Mouse (Mus musculus) A20 (cell line): ENCODE results near the gene Asmt.

Source experiments
- DNase-seq: peaks from one replicate; pipeline ENCODE4 v3.0.0-alpha.2; 2011; ENCODE audit warnings: low read depth, low spot score

Gene Asmt

DNA sequence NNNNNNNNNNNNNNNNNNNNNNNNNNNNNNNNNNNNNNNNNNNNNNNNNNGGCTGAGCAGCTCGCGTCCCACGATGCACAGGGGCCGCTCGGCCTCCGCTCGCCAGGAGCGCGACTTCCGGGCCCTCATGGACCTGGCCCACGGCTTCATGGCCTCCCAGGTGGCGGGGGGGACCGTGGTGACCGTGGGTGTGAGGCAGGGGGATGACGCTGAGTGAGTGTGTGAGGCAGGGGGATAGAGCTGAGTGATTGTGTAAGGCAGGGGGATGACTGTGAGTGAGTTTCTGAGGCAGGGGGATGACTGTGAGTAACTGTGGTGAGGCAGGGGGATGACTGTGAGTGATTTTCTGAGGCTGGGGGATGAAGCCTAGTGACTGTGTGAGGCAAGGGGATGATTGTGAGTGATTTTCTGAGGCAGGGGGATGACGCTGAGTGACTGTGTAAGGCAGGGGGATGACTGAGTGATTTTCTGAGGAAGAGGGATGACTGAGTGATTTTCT lies at the start of gene Asmt:
TSS of gene Asmt (plus strand) at position 51 of the 499 bp plus-strand sequence.
- DNase-seq: peak; percentile 41

DNA sequence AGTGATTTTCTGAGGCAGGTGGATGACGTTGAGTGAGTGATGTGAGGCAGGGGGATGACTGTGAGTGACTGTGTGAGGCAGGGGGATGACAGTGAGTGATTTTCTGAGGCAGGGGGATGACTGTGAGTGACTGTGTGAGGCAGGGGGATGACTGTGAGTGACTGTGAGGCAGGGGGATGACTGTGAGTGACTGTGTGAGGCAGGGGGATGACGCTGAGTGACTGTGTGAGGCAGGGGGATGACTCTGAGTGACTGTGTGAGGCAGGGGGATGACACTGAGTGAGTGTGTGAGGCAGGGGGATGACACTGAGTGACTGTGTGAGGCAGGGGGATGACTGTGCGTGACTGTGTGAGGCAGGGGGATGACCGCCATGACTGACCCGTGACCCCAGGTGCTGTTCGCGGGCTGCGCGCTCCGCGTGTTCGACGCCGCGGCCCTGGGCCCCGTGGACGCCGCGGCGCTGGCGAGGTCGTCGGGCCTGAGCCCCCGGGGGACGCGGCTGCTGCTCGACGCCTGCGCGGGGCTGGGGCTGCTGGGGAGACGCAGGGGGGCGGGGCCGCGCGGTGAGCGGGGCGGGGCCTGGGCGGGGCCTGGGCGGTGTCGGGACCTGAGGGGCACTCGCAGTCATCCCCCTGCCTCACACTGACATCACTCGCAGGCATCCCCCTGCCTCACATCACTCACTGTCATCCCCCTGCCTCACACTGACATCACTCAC lies 948 bp downstream of the Asmt start:
- DNase-seq: peak; percentile 31

DNA sequence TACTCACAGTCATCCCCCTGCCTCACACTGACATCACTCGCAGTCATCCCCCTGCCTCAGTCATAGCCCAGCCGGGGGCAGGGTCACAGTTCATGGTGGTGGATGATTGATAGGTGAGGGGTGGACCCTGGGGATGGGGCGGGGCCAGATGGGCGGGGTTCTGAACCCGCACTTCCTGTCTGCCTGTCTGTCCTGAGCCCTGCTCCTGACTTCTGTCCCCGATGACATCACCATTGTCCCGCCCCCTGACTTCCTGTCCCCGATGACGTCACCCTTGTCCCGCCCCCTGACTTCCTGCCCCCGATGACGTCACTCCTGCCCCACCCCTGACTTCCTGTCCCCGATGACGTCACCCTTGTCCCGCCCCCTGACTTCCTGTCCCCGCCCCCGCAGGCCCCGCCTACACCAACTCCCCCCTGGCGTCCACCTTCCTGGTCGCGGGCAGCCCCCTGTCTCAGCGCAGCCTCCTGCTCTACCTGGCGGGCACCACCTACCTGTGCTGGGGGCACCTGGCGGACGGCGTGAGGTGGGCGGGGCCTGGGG lies 1.9 kb downstream of the Asmt start:
- peak; percentile 1 for DNase-seq

DNA sequence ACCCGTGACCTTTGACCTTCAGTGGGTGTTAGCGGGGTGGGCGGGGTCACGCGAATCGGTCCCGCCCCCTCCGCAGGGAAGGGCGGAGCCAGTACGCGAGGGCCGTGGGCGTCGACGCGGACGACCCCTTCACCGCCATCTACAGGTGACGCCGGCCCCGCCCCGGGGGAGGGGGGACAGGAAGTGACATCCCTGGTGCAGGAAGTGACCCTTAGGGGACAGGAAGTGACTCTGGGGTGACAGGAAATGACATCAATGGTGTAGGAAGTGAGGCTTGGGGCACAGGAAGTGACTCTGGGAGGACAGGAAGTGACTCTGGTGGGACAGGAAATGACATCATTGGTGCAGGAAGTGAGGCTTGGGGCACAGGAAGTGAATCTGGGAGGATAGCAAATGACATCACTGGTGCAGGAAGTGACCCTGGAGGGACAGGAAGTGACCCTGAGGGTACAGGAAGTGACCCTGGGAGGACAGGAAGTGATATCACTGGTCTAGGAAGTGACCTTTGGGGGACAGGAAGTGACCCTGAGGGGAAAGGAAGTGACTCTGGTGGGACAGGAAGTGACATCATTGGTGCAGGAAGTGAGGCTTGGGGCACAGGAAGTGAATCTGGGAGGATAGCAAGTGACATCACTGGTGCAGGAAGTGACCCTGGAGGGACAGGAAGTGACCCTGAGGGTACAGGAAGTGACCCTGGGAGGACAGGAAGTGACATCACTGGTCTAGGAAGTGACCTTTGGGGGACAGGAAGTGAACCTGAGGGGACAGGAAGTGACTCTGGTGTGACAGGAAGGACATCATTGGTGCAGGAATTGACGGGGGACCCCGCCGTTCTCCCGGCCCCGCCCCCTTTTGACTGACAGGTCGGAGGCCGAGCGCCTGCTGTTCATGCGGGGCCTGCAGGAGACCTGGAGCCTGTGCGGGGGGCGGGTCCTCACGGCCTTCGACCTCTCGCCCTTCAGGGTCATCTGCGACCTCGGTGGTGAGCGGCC lies 2.7 kb downstream of the Asmt start:
- DNase-seq: peak; percentile 16

DNA sequence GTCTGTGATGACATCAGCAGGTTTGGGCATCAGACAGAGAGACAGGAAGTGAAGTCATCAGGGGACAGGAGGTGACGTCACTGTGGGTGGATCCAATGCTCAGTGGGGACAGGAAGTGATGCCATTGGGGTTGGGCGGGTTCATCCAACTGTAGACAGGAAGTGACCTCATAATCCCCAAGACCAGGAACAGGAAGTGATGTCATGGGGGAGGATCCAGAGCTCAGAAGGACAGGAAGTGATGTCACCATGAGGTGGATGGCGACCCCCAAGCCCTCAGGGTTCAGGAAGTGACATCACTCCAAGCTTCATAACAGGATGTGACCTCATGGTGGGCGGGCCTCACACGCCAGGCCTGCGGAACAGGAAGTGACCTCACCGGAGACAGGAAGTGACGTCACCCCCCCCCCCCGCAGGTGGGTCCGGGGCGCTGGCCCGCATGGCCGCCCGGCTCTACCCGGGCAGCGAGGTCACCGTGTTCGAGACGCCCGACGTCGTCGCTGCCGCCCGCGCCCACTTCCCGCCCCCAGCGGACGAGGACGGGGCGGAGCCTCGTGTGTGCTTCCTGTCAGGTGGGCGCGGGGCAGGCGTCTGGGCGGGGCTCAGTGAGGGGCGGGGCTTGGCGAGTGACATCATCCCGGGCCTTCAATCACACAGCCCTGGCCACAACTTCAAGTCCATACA lies 3.6 kb downstream of the Asmt start:
- peak; percentile 1 for DNase-seq

DNA sequence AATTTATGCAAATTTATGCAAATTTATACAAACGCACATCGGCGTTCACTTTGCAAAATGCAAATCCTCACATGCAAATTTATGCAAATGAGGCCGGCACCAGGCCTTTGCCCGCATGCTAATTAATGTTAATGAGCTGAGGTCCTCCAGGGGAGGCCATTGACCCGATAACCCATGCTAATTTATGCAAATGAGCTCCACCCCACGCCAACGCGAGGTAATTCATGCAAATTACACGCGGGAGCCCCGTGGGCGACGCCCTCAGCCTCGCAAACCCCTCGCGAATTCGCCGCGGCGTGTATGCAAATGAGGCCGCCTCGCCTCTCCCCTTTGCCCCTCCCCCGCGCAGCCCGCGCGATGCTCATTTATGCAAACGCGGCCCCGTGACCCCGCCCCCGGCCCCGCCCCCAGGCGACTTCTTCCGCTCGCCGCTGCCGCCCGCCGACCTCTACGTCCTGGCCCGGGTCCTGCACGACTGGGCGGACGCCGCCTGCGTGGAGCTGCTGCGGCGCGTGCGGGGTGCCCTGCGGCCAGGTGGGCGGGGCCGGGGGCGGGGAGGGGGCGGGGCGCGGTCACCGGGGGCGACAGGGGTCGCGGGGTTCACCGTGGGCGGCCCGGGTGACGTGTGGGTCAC lies 4.3 kb downstream of the Asmt start:
- DNase-seq: no peak

DNA sequence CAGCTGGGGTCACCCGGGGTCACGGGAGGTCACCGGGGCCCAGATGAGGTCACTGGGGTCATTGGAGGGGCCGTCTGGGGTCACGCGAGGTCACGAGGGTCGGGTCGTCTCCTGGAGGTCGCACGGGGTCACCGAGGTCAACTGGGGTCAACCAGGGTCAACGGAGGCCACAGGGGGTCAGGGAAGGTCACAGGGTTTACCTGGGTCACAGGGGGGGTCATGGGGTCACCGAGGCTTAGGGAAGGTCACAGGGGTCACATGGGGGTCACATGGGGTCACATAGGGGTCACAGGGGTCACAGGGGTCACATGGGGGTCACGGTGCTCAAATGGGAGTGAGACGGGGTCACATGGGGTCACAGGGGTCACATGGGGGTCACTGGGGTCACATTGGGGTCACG lies 4.8 kb downstream of the Asmt start:
- no peak for DNase-seq

DNA sequence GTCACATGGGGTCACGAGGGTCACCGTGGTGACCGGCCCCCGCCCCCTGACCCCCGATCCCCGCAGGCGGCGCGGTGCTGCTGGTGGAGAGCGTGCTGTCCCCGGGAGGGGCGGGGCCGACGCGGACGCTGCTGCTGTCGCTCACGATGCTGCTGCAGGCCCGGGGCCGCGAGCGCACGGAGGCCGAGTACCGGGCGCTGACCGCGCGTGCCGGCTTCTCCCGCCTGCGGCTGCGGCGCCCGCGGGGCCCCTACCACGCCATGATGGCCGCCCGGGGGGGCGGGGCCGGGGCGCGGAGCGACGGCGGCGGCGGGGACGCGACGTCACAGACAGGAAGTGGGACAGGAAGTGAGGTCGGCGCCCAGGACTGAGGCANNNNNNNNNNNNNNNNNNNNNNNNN lies 5.2 kb downstream of the Asmt start:
- no peak for DNase-seq
